Mouse (Mus musculus) thymus, postnatal 14 days (tissue): Measurements from ENCODE around the gene Zscan22.
"Not testable (repeated sequence)": the region's sequence is repeated elsewhere in the genome, so short reads cannot be mapped to it uniquely, and the experiment has no call there.

ENCODE experiments used
- DNase-seq: peaks from one replicate; pipeline ENCODE4 v3.0.0; 2021

Zscan22 gene

GRCm38 (mm10) chr7:12927693-12928589 is 30.3 kb downstream of the Zscan22 start:
- DNase-seq, result peak; percentile 11

- no peak for DNase-seq
Measured at GRCm38 (mm10) chr7:12933615-12934140, 36.1 kb downstream of the Zscan22 start.

DNA sequence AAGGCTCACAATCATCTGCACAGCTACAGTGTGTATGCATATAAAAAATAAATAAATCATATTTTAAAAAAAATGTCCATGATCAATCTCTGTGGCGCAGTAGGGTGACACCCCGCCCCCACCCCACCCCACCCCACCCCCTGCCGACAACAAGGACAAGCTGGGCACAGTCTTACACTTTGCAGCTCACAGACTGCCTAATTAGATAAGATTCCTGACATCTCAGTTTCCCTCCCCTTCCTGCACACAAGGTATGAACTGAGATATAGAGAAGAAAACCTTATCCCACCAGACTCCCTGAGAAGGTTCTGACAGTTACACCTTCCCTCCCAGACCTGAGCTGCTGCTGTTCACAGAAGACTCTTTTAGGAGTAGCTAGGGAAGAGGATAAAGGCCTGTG is 37.2 kb downstream of the Zscan22 start:
- no peak for DNase-seq

- not testable (repeated sequence) for DNase-seq
Measured at GRCm38 (mm10) chr7:12937254-12937803, 39.7 kb downstream of the Zscan22 start.

GRCm38 (mm10) chr7:12940599-12940998 is 43.0 kb downstream of the Zscan22 start:
- DNase-seq, result no peak

- DNase-seq, result peak; percentile 66
Measured at GRCm38 (mm10) chr7:12943488-12943887, 45.9 kb downstream of the Zscan22 start.

- peak; percentile 93 for DNase-seq
Measured at GRCm38 (mm10) chr7:12949032-12949871, 51.6 kb downstream of the Zscan22 start.

- DNase-seq, result no peak
Measured at GRCm38 (mm10) chr7:12949872-12950229, 52.2 kb downstream of the Zscan22 start.

- no peak for DNase-seq
Measured at GRCm38 (mm10) chr7:12954896-12955295, 57.3 kb downstream of the Zscan22 start.

GRCm38 (mm10) chr7:12957511-12957910 is 59.9 kb downstream of the Zscan22 start:
- DNase-seq, result no peak
